ENCODE assay signal across 8 mouse cellular contexts in genomic region chrX:166660715-166661042, GRCm38 (mm10).
A peak's percentile ranks its signal among the peaks of the same experiment; 100 is the strongest.
DNase-seq lines count a peak whose midpoint lies in the region; ATAC-seq and TF ChIP-seq lines count a peak whose summit lies in the region.

No protein-coding gene starts in this region.

- no peaks in the 10 kb centered on the region for H3K36me3 ChIP-seq in kidney, embryonic 15.5 days
- H3K36me3 ChIP-seq in kidney, adult 2 months (ENCODE audit: control insufficient read depth, insufficient read depth, low read length) = no peaks in the 10 kb centered on the region
- H3K36me3 ChIP-seq in intestine, embryonic 14.5 days (ENCODE audit: control insufficient read depth, insufficient read depth, low read length) = no peaks in the 10 kb centered on the region
- no peaks in the 10 kb centered on the region for H3K36me3 ChIP-seq in midbrain, embryonic 13.5 days

- no peak for ATAC-seq in kidney, embryonic 15.5 days (replicated peaks; ENCODE audit: low FRiP score)
- no peak for ATAC-seq in intestine, embryonic 14.5 days (replicated peaks; ENCODE audit: low FRiP score, low TSS enrichment, low read depth)
- peak; percentile 51 for ATAC-seq in midbrain, embryonic 13.5 days
- no peak for ATAC-seq in activated CD4-positive, CD25-positive, alpha-beta regulatory T cell, adult 4 months

- DNase-seq in kidney, adult 2 months = no peak
- DNase-seq in CD4-positive, CD25-positive, alpha-beta regulatory T cell, adult 2 months (ENCODE audit: low read depth, low spot score) = peak; percentile 82
- peak; percentile 41 for DNase-seq in c-Kit-positive CD71-negative TER-119-negative erythroid progenitor cells, embryonic 14.5 days (ENCODE audit: low read depth)
- DNase-seq in intestine, embryonic 14.5 days (ENCODE audit: low spot score) = no peak
- DNase-seq in embryo, embryonic 9.5 days (ENCODE audit: extremely low spot score) = no peak

- H3K4me3 ChIP-seq in kidney, embryonic 15.5 days (replicated peaks) = peak overlapping the region; percentile 27
- no peak overlapping the region for H3K4me3 ChIP-seq in kidney, adult 2 months (ENCODE audit: insufficient read depth, low read depth, low read length)
- H3K4me3 ChIP-seq in intestine, embryonic 14.5 days (ENCODE audit: low read depth, low read length) = no peak overlapping the region
- H3K4me3 ChIP-seq in midbrain, embryonic 13.5 days (replicated peaks) = no peak overlapping the region

- H3K4me1 ChIP-seq in kidney, embryonic 15.5 days = peaks cover 5% of the 10 kb centered on the region; the same call in 1 of the 2 replicates
- no peaks in the 10 kb centered on the region; the same call in 1 of the 2 replicates for H3K4me1 ChIP-seq in kidney, adult 2 months (ENCODE audit: control insufficient read depth, insufficient read depth, low read length)
- H3K4me1 ChIP-seq in intestine, embryonic 14.5 days (replicated peaks; ENCODE audit: control insufficient read depth, insufficient read depth, low read length) = no peaks in the 10 kb centered on the region
- 0 out of 2 replicates have a peak, but pooled peaks cover 4% of the 10 kb centered on the region for H3K4me1 ChIP-seq in midbrain, embryonic 13.5 days (replicated peaks)

- no peak overlapping the region for H3K27ac ChIP-seq in kidney, embryonic 15.5 days
- no peak overlapping the region for H3K27ac ChIP-seq in kidney, adult 2 months (ENCODE audit: insufficient read depth, low read depth, low read length)
- no peak overlapping the region for H3K27ac ChIP-seq in intestine, embryonic 14.5 days (ENCODE audit: low read depth)
- H3K27ac ChIP-seq in midbrain, embryonic 13.5 days = no peak overlapping the region; the same call in 1 of the 2 replicates

- TF ChIP-seq CTCF in kidney, adult 2 months (conservative IDR thresholded peaks at IDR 0.05; ENCODE audit: insufficient read depth, insufficient read length, low read depth, low read length) = no peak

- WGBS in kidney, embryonic 15.5 days = 29% methylated on average over 6 of the region's 6 CpGs
- WGBS in kidney, adult 2 months = 15% methylated on average over 6 of the region's 6 CpGs
- 24% methylated on average over 6 of the region's 6 CpGs for WGBS in intestine, embryonic 14.5 days
- WGBS in midbrain, embryonic 13.5 days = 34% methylated on average over 6 of the region's 6 CpGs

- H3K9ac ChIP-seq in kidney, embryonic 15.5 days = no peak overlapping the region
- no peak overlapping the region for H3K9ac ChIP-seq in intestine, embryonic 14.5 days (ENCODE audit: low read length)
- no peak overlapping the region for H3K9ac ChIP-seq in midbrain, embryonic 13.5 days (replicated peaks)

- no peaks in the 10 kb centered on the region for H3K9me3 ChIP-seq in kidney, embryonic 15.5 days (replicated peaks)
- no peaks in the 10 kb centered on the region for H3K9me3 ChIP-seq in intestine, embryonic 14.5 days (ENCODE audit: control insufficient read depth, low read length)
- no peaks in the 10 kb centered on the region for H3K9me3 ChIP-seq in midbrain, embryonic 13.5 days

- peaks cover 74% of the 10 kb centered on the region for H3K27me3 ChIP-seq in kidney, embryonic 15.5 days
- no peaks in the 10 kb centered on the region for H3K27me3 ChIP-seq in kidney, adult 2 months (replicated peaks; ENCODE audit: control insufficient read depth, insufficient read depth, low read length)
- H3K27me3 ChIP-seq in intestine, embryonic 14.5 days (replicated peaks; ENCODE audit: control insufficient read depth, insufficient read depth, low read length) = peaks cover 10% of the 10 kb centered on the region; the same call in 1 of the 2 replicates
- H3K27me3 ChIP-seq in midbrain, embryonic 13.5 days = peaks cover 38% of the 10 kb centered on the region; the same call in 1 of the 2 replicates

- no peak overlapping the region for H3K4me2 ChIP-seq in kidney, embryonic 15.5 days
- H3K4me2 ChIP-seq in intestine, embryonic 14.5 days (ENCODE audit: low read length) = peak overlapping the region; percentile 36; the same call in 1 of the 2 replicates
- H3K4me2 ChIP-seq in midbrain, embryonic 13.5 days (replicated peaks) = no peak overlapping the region

- no peak for TF ChIP-seq POLR2A in kidney, adult 2 months (IDR thresholded peaks at IDR 0.05; ENCODE audit: low read depth, low read length)

Comparison
In these comparisons a context has a peak if more than half of its experiments do, and no peak if none do; other contexts are left out.
1. DNase-seq: peak in CD4-positive, CD25-positive, alpha-beta regulatory T cell, adult 2 months (single experiment) and c-Kit-positive CD71-negative TER-119-negative erythroid progenitor cells, embryonic 14.5 days (single experiment); none in kidney, adult 2 months (single experiment), intestine, embryonic 14.5 days (single experiment) and embryo, embryonic 9.5 days (single experiment).